Mouse (Mus musculus) embryonic facial prominence, embryonic 11.5 days (tissue): ENCODE results near the gene Wbp2. TPM values are rescaled to one million over a fixed set of nuclear protein-coding genes. Genes with fewer than 3 reads are reported as not detected.

ENCODE experiments used
- ATAC-seq: fragments of 200-750 bp; cut with Nextera tagmentation; replicated peaks from 2 replicates; pipeline ENCODE4 v1.8.0; 2017; ENCODE audit warnings: low read depth; ENCODE audit not compliant: insufficient number of reproducible peaks, low FRiP score, low TSS enrichment
- DNase-seq: peaks from one replicate; pipeline ENCODE4 v3.0.0-alpha.2; 2015; ENCODE audit warnings: low spot score
- H3K27ac ChIP-seq: fragments of 300-500 bp; sonication (generic); replicated peaks from 2 replicates; pipeline ENCODE4 v1.5.1; 2014; ENCODE audit warnings: mild to moderate bottlenecking, low read depth, low read length, control low read depth
- H3K27me3 ChIP-seq: fragments of 300-500 bp; sonication (generic); 2 replicates; pipeline ENCODE4 v1.6.1; 2014; ENCODE audit warnings: mild to moderate bottlenecking, low read length, moderate library complexity, mixed read lengths; ENCODE audit not compliant: control insufficient read depth, insufficient read depth
- H3K36me3 ChIP-seq: fragments of 300-500 bp; sonication (generic); replicated peaks from 2 replicates; pipeline ENCODE4 v1.6.1; 2014; ENCODE audit warnings: low read depth, mild to moderate bottlenecking, low read length, moderate library complexity, mixed read lengths; ENCODE audit not compliant: control insufficient read depth, insufficient read depth
- H3K4me1 ChIP-seq: fragments of 300-500 bp; sonication (generic); 2 replicates; pipeline ENCODE4 v1.6.1; 2014; ENCODE audit warnings: low read length, mixed read lengths; ENCODE audit not compliant: control insufficient read depth, insufficient read depth
- H3K4me2 ChIP-seq: fragments of 300-500 bp; sonication (generic); 2 replicates; pipeline ENCODE4 v1.6.1; 2014; ENCODE audit warnings: low read depth, mild to moderate bottlenecking, control low read depth, low read length, moderate library complexity
- H3K4me3 ChIP-seq: fragments of 300-500 bp; sonication (generic); 2 replicates; pipeline ENCODE4 v1.5.1; 2014; ENCODE audit warnings: low read depth, low read length, control low read depth
- H3K9ac ChIP-seq: fragments of 300-500 bp; sonication (generic); replicated peaks from 2 replicates; pipeline ENCODE4 v1.6.1; 2014; ENCODE audit warnings: mild to moderate bottlenecking, control low read depth, low read length
- H3K9me3 ChIP-seq: fragments of 300-500 bp; sonication (generic); replicated peaks from 2 replicates; pipeline ENCODE4 v1.6.1; 2016; ENCODE audit warnings: mild to moderate bottlenecking, low read length, inconsistent platforms, mixed read lengths; ENCODE audit not compliant: control insufficient read depth
- WGBS: fragments of 180-500 bp; shearing (Covaris S2); extraction: QIAGEN DNeasy Blood & Tissue Kit; methylation state at CpG from one replicate; pipeline ENCODE4 v1.1.7; 2014; 5-methylcytosine and 5-hydroxymethylcytosine counted together
- polyA plus RNA-seq: library from polyadenylated mRNA; unstranded; fragments of >200 nt; fragmentation: Nextera tagmentation; extraction: Ambion mirVana; gene quantifications from 2 replicates; pipeline ENCODE4 v1.2.1, GENCODE M21; 2014

Wbp2 gene
- polyA plus RNA-seq, 1 experiment from 2014 or later = 47.0 TPM

DNA sequence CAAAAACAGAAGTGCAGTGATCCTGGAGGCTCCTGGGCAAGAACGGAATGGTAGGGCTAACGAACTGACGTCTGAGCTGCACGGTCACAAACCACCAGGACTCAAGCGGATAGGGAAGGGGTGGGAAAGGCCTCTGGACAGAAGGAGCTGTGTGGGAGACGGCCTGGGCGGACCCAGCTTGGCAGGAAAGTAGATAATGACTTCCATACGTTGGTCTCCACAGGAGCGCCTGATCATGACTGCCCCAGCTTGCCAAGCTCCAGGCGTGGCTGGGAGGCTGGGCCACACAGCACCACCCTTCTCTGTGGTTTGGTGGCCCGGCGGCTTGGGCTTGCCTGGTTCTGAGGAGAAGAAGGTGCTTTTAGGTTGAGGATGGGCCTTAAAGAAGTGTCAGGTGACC is 30.4 kb upstream of the Wbp2 start:
- no peaks in the 10 kb centered on the region for H3K27me3 ChIP-seq
- peak; percentile 64 for DNase-seq
- no peaks in the 10 kb centered on the region for H3K9me3 ChIP-seq
- H3K4me2 ChIP-seq = no peak overlapping the region
- H3K9ac ChIP-seq = no peak overlapping the region
- H3K4me3 ChIP-seq = no peak overlapping the region
- ATAC-seq = no peak
- WGBS = 40% methylated on average over 12 of the region's 12 CpGs
- H3K36me3 ChIP-seq = no peaks in the 10 kb centered on the region
- H3K27ac ChIP-seq = 0 out of 2 replicates have a peak overlapping the region, but pooled peaks have one; percentile 13
- H3K4me1 ChIP-seq = no peaks in the 10 kb centered on the region

DNA sequence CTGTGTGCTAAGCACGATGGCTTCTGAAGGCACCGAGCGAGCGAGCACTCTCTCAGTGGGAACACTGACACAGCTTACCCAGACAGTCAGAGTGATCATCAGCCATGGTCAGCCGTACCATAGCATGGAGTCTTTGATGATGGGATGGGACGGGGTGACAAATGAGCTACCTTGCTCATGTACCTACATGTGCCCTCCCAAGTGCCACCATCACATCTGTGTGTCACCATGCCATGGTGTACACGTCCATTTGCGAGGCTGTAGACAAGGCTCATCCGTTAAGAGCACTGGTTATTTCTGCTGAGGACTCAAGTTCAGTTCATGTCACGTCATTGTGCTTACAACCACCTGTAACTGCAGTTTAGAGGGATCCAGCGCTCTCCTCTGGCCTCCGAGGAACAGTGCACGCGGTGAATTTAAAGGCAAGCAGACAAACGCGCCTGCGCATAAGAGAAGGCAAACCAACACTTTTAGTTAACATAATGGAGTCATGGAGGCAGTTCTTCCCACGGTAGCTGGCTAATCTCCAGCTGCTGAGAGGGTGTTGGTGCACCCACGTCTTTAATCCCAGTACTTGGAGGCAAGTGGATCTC is 24.9 kb upstream of the Wbp2 start:
- Histone ChIP-seq H3K4me1 (peaks cover 11% of the 10 kb centered on the region), H3K9me3 (no peaks in the 10 kb centered on the region), H3K27me3 (peaks cover 50% of the 10 kb centered on the region), H3K4me2 (no peak overlapping the region), H3K4me3 (no peak overlapping the region), H3K36me3 (no peaks in the 10 kb centered on the region), H3K27ac (no peak overlapping the region), H3K9ac (no peak overlapping the region)
- DNase-seq = no peak
- WGBS = 86% methylated on average over 19 of the region's 19 CpGs
- ATAC-seq = no peak

- H3K9ac ChIP-seq = no peak overlapping the region
- peaks cover 11% of the 10 kb centered on the region for H3K4me1 ChIP-seq
- H3K27me3 ChIP-seq = peaks cover 53% of the 10 kb centered on the region
- no peak overlapping the region for H3K27ac ChIP-seq
- WGBS = 74% methylated on average over 4 of the region's 4 CpGs
- H3K9me3 ChIP-seq = no peaks in the 10 kb centered on the region
- H3K4me2 ChIP-seq = no peak overlapping the region
- no peak overlapping the region for H3K4me3 ChIP-seq
- no peaks in the 10 kb centered on the region for H3K36me3 ChIP-seq
- DNase-seq (no peak), ATAC-seq (no peak)
Measured at GRCm38 (mm10) chr11:116111067-116111466, 24.3 kb upstream of the Wbp2 start.

- Histone ChIP-seq H3K4me1 (peaks cover 11% of the 10 kb centered on the region), H3K27ac (no peak overlapping the region), H3K27me3 (peaks cover 53% of the 10 kb centered on the region), H3K9ac (no peak overlapping the region), H3K9me3 (no peaks in the 10 kb centered on the region), H3K36me3 (no peaks in the 10 kb centered on the region), H3K4me3 (peak overlapping the region; percentile 36; the same call in 1 of the 2 replicates), H3K4me2 (peak overlapping the region; percentile 49)
- DNase-seq (no peak), ATAC-seq (no peak)
- 28% methylated on average over 10 of the region's 10 CpGs for WGBS
Measured at GRCm38 (mm10) chr11:116110540-116110939, 23.7 kb upstream of the Wbp2 start.

DNA sequence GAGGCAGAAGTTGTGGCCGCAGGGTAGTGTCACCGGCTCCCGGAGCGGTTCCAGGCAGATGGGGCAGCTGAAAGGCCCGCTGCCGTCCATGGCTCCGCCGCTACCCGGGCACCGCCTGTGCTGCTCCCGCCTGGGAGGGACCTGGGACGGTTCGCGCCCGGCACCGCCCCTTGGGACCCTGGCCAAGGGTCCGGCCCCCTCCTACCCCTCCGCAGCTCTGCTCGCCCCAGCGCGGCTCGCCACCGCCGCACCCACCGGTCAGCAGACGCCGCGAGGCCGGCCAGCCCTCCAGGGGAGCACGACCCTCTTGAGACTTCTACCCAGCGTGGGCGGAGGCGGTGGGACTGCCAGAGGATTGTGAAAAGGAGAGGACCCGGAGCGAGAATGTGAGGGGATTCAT is 23.3 kb upstream of the Wbp2 start:
- peak overlapping the region; percentile 49 for H3K4me2 ChIP-seq
- H3K4me1 ChIP-seq = peaks cover 11% of the 10 kb centered on the region
- no peaks in the 10 kb centered on the region for H3K36me3 ChIP-seq
- H3K4me3 ChIP-seq = peak overlapping the region; percentile 36
- ATAC-seq = no peak
- no peak for DNase-seq
- WGBS = 3% methylated on average over 33 of the region's 35 CpGs
- H3K27ac ChIP-seq = no peak overlapping the region
- H3K27me3 ChIP-seq = peaks cover 53% of the 10 kb centered on the region
- H3K9ac ChIP-seq = peak overlapping the region; percentile 47; the same call in 1 of the 2 replicates
- no peaks in the 10 kb centered on the region for H3K9me3 ChIP-seq

DNA sequence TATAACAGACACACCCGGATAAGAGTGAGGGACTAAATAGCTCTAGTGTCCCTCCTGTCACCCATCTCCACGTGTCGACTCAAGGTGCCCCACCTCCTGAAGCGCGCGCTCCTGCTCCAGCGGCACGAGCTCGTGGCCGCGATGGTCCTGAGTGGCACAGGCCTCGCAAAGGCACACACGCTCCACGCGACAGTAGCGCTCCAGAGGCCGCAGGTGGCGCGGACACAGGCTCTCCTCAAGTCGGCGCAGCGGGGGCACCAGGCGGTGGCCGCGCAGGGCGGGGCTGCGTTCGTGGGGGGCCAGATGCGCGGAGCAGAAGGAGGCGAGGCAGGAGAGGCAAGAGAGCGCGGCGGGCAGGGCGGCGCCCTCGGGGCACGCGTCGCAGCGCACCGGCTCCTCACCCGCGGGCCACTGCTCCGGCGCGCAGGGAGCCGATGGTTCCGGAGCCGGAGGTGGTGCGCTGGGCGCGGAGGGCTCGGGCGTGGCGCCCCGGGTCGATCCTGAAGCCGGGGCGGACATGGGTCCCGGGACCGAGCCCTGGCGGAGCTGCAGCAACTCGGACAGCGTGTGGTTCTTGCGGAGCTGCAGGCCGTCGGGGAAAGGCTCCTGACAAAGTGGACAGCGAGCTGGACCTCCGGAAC is 22.8 kb upstream of the Wbp2 start:
- Histone ChIP-seq H3K27me3 (peaks cover 53% of the 10 kb centered on the region), H3K9me3 (no peaks in the 10 kb centered on the region), H3K9ac (peak overlapping the region; percentile 47; the same call in 1 of the 2 replicates), H3K27ac (no peak overlapping the region), H3K36me3 (no peaks in the 10 kb centered on the region), H3K4me2 (peak overlapping the region; percentile 49), H3K4me1 (peaks cover 11% of the 10 kb centered on the region), H3K4me3 (peak overlapping the region; percentile 36)
- DNase-seq (no peak), ATAC-seq (no peak)
- WGBS = 1% methylated on average over 70 of the region's 70 CpGs

GRCm38 (mm10) chr11:116108464-116109137 is 21.8 kb upstream of the Wbp2 start:
- Histone ChIP-seq H3K4me3 (peak overlapping the region; percentile 36), H3K27ac (no peak overlapping the region), H3K4me2 (no peak overlapping the region), H3K9me3 (no peaks in the 10 kb centered on the region), H3K27me3 (peaks cover 53% of the 10 kb centered on the region), H3K36me3 (no peaks in the 10 kb centered on the region), H3K4me1 (peaks cover 18% of the 10 kb centered on the region), H3K9ac (no peak overlapping the region; the same call in 1 of the 2 replicates)
- DNase-seq (no peak), ATAC-seq (no peak)
- 4% methylated on average over 22 of the region's 23 CpGs for WGBS

GRCm38 (mm10) chr11:116107777-116108285 is 21.0 kb upstream of the Wbp2 start:
- Histone ChIP-seq H3K9me3 (no peaks in the 10 kb centered on the region), H3K4me1 (peaks cover 18% of the 10 kb centered on the region), H3K9ac (no peak overlapping the region), H3K36me3 (no peaks in the 10 kb centered on the region), H3K27me3 (peaks cover 53% of the 10 kb centered on the region), H3K27ac (no peak overlapping the region), H3K4me3 (no peak overlapping the region), H3K4me2 (no peak overlapping the region)
- DNase-seq (no peak), ATAC-seq (no peak)
- WGBS = 9% methylated on average over 19 of the region's 19 CpGs
